19 mouse cellular contexts compared by ENCODE assay signal in the genomic region with DNA sequence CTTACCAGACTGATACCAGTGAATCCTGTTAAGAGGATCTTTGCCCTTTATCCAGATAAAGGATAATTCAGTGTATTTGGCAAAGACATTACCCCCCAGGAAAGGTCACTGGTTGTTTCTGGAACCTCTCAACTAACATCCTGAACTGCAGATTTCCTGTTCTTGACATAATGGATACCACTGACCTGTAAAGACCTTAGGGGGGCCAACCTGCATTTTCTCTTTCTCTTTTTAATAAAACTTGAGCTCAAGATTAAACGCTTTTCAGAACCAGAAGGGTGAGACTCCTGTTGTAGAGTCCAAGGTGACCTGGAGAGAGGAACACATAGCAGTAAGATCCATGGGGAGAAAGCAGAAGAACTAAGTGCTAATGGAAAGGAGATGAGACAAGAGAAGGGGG. TPM values are rescaled to one million over a fixed set of nuclear protein-coding genes. Genes with fewer than 3 reads are reported as not detected.
DNase-seq lines count a peak whose midpoint lies in the region; ATAC-seq lines count a peak whose summit lies in the region.
"Had no signal": no experiment of that assay in that cellular context is flagged by ENCODE, and none has a peak within 500 bp of the region (broad histone marks: within the 10 kb centered on the region; RNA-seq: fewer than 3 reads in every experiment).

A gene (plus strand): TSS at position 301 of the 400 bp plus-strand sequence.

- H3K27me3 ChIP-seq in midbrain, embryonic 11.5 days (ENCODE audit: control insufficient read depth, insufficient read depth, low read length), result no peaks in the 10 kb centered on the region
- no peaks in the 10 kb centered on the region for H3K27me3 ChIP-seq in midbrain, embryonic 15.5 days (replicated peaks)
- H3K27me3 ChIP-seq: Patski had no signal

- no peaks in the 10 kb centered on the region for H3K4me1 ChIP-seq in midbrain, embryonic 11.5 days (ENCODE audit: control insufficient read depth, insufficient read depth, low read length)
- no peaks in the 10 kb centered on the region for H3K4me1 ChIP-seq in midbrain, embryonic 15.5 days

- no peaks in the 10 kb centered on the region for H3K9me3 ChIP-seq in midbrain, embryonic 11.5 days (ENCODE audit: control insufficient read depth, low read length)
- no peaks in the 10 kb centered on the region for H3K9me3 ChIP-seq in midbrain, embryonic 15.5 days
- H3K9me3 ChIP-seq: G1E had no signal

- H3K4me3 ChIP-seq in midbrain, embryonic 11.5 days (ENCODE audit: low read depth, low read length), result no peak within 1 kb of the TSS
- no peak within 1 kb of the TSS for H3K4me3 ChIP-seq in midbrain, embryonic 15.5 days

- no peak within 1 kb of the TSS for H3K27ac ChIP-seq in midbrain, embryonic 11.5 days (ENCODE audit: low read depth, low read length)
- no peak within 1 kb of the TSS for H3K27ac ChIP-seq in midbrain, embryonic 15.5 days

- WGBS in midbrain, embryonic 11.5 days, result 86% methylated on average over 1 of the region's 1 CpGs
- WGBS in midbrain, embryonic 15.5 days, result 71% methylated on average over 1 of the region's 1 CpGs

- ATAC-seq in midbrain, embryonic 11.5 days (ENCODE audit: low FRiP score), result no peak
- ATAC-seq in midbrain, embryonic 15.5 days (replicated peaks), result no peak
- ATAC-seq: activated CD4-positive, CD25-positive, alpha-beta regulatory T cell, adult 4 months; CD4-positive, CD25-positive, alpha-beta regulatory T cell, adult 4 months; Patski had no signal

- H3K9ac ChIP-seq in midbrain, embryonic 11.5 days (ENCODE audit: low read length), result no peak within 1 kb of the TSS
- H3K9ac ChIP-seq in midbrain, embryonic 15.5 days, result no peak within 1 kb of the TSS

- H3K36me3 ChIP-seq in midbrain, embryonic 11.5 days (ENCODE audit: control insufficient read depth, insufficient read depth, low read length), result no peaks in the 10 kb centered on the region
- H3K36me3 ChIP-seq in midbrain, embryonic 15.5 days (replicated peaks), result no peaks in the 10 kb centered on the region
- H3K36me3 ChIP-seq: G1E had no signal

- peak; percentile 37 for DNase-seq in midbrain, embryonic 11.5 days (ENCODE audit: low spot score, missing footprints)
- DNase-seq: adrenal gland, adult 2 months; adrenal gland, adult 8-10 months; adrenal gland, postnatal 10 days; adrenal gland, postnatal 14 days; adrenal gland, postnatal 25 days; adrenal gland, postnatal 36 days; B cell, adult 2 months; cerebellum, adult 11 months; cerebellum, adult 11-12 months; cerebellum, adult 18-20 months; cerebellum, adult 2 months had no signal

- H3K4me2 ChIP-seq in midbrain, embryonic 11.5 days, result no peak within 1 kb of the TSS
- no peak within 1 kb of the TSS for H3K4me2 ChIP-seq in midbrain, embryonic 15.5 days

RNA-seq across cellular contexts. Expression of the gene that starts here (rescaled TPM):
- polyA plus RNA-seq in midbrain, embryonic 11.5 days (2014; fragmentation: Nextera tagmentation; extraction: Ambion mirVana), result not detected in 2 replicates
- not detected in 2 replicates for polyA plus RNA-seq in midbrain, embryonic 15.5 days (2015; fragmentation: Nextera tagmentation; extraction: Ambion mirVana)
- polyA plus RNA-seq: activated CD4-positive, CD25-positive, alpha-beta regulatory T cell, adult 4 months; adrenal gland, adult 2 months; brain, embryonic 14.5 days; C2C12; CD4-positive, CD25-positive, alpha-beta regulatory T cell, adult 4 months; cerebellum, adult 2 months; G1E; Patski had no signal

Comparison
In these comparisons a context has a peak if more than half of its experiments do, and no peak if none do; other contexts are left out.
1. Peak in DNase-seq in midbrain, embryonic 11.5 days; RNA of the gene not detected or under 1 TPM.